Comparison of ENCODE assay signal across 14 mouse cellular contexts in the genomic region with DNA sequence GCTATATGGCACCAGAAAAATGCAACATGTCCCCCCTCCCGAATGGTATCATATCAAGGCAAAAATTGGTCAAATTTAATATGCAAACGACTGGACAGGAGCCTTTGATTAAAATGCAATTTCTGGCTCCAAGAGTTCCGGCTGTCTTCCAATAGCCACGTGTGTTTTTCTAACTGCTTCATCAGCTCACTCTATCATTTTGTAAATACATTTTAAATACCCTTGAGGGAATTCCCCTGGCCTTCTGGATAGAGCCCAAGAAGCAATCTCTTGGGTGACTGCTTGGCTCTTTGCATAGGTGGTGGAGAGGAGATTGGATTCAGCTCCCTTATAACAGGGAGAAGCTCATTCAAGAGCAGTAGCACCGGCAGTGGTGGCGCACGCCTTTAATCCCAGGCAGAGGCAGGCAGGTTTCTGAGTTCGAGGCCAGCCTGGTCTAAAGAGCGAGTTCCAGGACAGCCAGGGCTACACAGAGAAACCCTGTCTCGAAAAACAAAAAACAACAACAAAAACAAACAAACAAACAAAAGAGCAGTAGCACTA.
"Had no signal": no experiment of that assay in that cellular context is flagged by ENCODE, and none has a peak within 500 bp of the region (broad histone marks: within the 10 kb centered on the region; RNA-seq: fewer than 3 reads in every experiment).

No protein-coding gene starts in this region.

- H3K9me3 ChIP-seq: limb, embryonic 13.5 days; neural tube, embryonic 12.5 days had no signal

- H3K27me3 ChIP-seq: limb, embryonic 13.5 days; neural tube, embryonic 12.5 days had no signal

- H3K9ac ChIP-seq: limb, embryonic 13.5 days; liver, embryonic 14.5 days; neural tube, embryonic 12.5 days had no signal

- H3K27ac ChIP-seq: kidney, postnatal 0 days; limb, embryonic 13.5 days; liver, embryonic 14.5 days; neural tube, embryonic 12.5 days had no signal

- H3K4me1 ChIP-seq: neural tube, embryonic 12.5 days had no signal

- H3K4me3 ChIP-seq: limb, embryonic 13.5 days; myocyte; neural tube, embryonic 12.5 days had no signal

- H3K36me3 ChIP-seq: limb, embryonic 13.5 days; neural tube, embryonic 12.5 days had no signal

- DNase-seq: kidney, adult 11 months; kidney, adult 9 months; kidney, postnatal 36 days; left cerebral cortex, postnatal 4 days; lung, adult 2 months; lung, postnatal 14 days; midbrain, embryonic 14.5 days; spleen, adult 18-20 months; thymus, postnatal 36 days had no signal

- H3K4me2 ChIP-seq: limb, embryonic 13.5 days; neural tube, embryonic 12.5 days had no signal
